Mouse (Mus musculus) splenic B cell, adult 2 months (primary cell): ENCODE measurements at regions not wholly inside any gene's neighbourhood (a gene's known extent, or its start where the extent isn't known, plus 50 kb on each side); places are given as distances from the start of the nearest gene placed in this dataset.
"Not testable (repeated sequence)": the region's sequence is repeated elsewhere in the genome, so short reads cannot be mapped to it uniquely, and the experiment has no call there.

ENCODE experiments used
- DNase-seq: peaks from one replicate; pipeline ENCODE4 v3.0.0-alpha.2; 2011; ENCODE audit warnings: low read depth, low spot score
- H3K27me3 ChIP-seq: 2 replicates; pipeline ENCODE4 v1.6.1; 2012; ENCODE audit warnings: mild to moderate bottlenecking, low read length, moderate library complexity, mixed read lengths; ENCODE audit not compliant: control insufficient read depth, poor library complexity, insufficient read depth, severe bottlenecking
- H3K36me3 ChIP-seq: 2 replicates; pipeline ENCODE4 v1.6.1; 2012; ENCODE audit warnings: mild to moderate bottlenecking, low read length, moderate library complexity, mixed read lengths; ENCODE audit not compliant: control insufficient read depth, poor library complexity, insufficient read depth, severe bottlenecking

DNA sequence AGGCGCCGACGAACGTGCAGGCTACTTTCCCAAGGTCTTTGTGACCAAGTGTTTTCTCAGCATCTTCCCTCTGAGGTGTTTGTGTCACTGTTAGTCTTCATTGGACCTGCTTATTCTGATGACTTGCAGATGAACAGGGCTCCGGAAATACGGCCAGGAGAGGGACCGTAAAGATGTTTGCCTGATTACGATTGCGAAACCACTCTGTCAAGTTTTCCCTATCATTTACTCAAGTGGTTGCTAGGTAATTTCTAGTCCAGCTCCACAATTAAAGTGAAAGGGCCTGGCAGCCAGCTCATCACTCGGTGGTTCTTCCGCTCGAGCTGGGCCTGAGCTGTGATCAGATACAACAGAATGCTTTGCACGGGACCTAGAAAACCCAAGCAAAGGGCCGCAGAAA lies 185.5 kb downstream of the Csl start:
- Histone ChIP-seq H3K36me3 (no peaks in the 10 kb centered on the region), H3K27me3 (no peaks in the 10 kb centered on the region)
- no peak for DNase-seq

- Histone ChIP-seq H3K36me3 (no peaks in the 10 kb centered on the region), H3K27me3 (no peaks in the 10 kb centered on the region)
- no peak for DNase-seq
Observed at GRCm38 (mm10) chr10:99575294-99575693, 184.2 kb downstream of the Csl start.

- no peak for DNase-seq
- Histone ChIP-seq H3K27me3 (no peaks in the 10 kb centered on the region), H3K36me3 (no peaks in the 10 kb centered on the region)
Observed at GRCm38 (mm10) chr10:99576301-99576700, 183.2 kb downstream of the Csl start.

DNA sequence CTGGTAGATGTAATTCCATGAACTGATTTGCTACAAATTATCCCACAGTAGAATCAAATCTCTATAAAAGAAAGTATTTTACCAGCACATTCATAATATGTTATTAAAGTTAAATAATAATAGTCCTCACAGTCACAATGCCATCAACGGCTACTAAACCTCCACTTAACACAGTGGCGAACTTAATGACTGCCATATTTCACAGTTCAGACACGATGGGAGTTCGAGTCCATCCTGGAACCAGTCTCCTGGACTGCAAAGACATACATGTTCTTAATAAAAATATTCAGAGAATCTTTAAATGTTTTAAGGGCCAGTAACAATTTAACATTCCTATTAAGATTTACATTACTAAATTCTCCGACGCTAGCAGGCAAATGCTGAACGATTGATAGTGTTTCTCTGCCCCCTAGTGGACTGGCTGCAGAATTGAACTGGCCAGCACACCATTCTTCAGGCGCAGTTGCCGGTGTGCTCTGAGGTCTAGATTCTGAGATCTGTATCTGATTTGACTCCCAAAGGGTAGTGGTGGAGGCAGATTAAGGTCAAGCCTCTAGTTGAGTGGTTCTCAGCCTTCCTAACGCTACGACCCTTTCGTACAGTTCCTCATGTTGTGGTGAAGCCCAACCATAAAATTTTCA lies 182.3 kb downstream of the Csl start:
- H3K27me3 ChIP-seq: no peaks in the 10 kb centered on the region
- DNase-seq: peak; percentile 80
- H3K36me3 ChIP-seq: no peaks in the 10 kb centered on the region

DNA sequence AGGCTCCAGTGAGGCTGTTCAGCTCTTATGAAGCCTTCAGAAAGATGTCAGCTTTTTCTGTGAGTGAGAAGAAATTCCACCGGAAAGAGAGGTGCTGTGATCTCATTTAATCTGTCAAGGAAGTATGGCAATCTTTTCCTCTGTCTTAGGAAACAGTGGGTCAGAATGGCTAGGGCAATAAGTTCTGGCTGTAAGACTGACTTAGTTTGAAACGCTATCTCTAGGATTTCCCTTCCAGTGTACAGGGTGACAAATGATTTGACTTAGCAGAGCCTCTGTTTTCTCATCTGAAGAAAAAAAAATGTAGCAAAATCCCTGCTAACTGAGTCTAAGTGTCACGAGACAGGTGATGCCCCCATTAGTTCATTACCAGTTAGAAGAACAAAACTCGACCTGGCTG lies 181.1 kb downstream of the Csl start:
- Histone ChIP-seq H3K36me3 (no peaks in the 10 kb centered on the region), H3K27me3 (no peaks in the 10 kb centered on the region)

GRCm38 (mm10) chr10:99580191-99580590 lies 179.3 kb downstream of the Csl start:
- DNase-seq: no peak
- H3K27me3 ChIP-seq: no peaks in the 10 kb centered on the region

More for the DNA sequence above, 181.1 kb downstream of the Csl start:
- DNase-seq: no peak

DNA sequence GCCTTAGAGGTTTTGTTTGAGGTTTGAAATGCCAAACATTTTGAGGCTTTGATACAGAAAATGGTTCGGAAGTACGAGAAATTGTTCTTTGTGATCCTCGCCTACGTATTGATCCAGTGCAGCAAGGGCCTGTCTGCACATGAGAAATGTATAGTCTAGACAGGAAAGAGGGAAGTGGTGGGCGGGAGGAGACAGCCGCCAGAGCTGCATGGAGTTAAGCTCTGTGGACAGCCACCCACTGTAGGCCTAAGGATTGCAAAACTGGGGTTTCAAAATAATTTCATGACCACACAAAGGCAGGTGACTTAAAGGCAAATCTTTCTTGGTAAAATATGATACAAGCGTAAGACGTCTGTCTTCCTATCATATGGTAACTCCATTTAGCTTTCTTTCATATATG lies 178.4 kb downstream of the Csl start:
- DNase-seq: no peak
- no peaks in the 10 kb centered on the region for H3K27me3 ChIP-seq
- no peaks in the 10 kb centered on the region for H3K36me3 ChIP-seq

More at GRCm38 (mm10) chr10:99580191-99580590, 179.3 kb downstream of the Csl start:
- H3K36me3 ChIP-seq: no peaks in the 10 kb centered on the region

GRCm38 (mm10) chr10:99584855-99585254 lies 174.6 kb downstream of the Csl start:
- DNase-seq: no peak
- H3K27me3 ChIP-seq: no peaks in the 10 kb centered on the region
- H3K36me3 ChIP-seq: no peaks in the 10 kb centered on the region

DNA sequence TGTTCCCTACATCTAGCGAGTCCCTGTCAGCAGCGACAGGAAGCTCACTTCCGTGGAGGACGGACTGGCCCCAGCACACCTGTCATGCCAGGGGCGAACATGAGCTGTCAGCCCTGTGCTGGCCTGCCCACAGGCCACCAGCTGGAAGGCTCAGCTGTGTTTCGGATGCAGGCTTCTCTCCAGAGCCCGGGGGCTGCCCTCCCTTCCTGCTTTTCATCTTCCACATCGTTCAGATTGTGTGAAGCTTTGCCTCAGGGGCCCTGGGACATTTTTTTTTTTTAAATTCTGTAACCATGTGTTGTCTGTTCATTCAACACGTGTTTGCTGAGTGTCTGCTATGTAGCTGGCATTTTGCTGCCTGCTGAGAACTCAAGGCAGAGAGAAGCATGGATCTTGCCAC lies 167.2 kb downstream of the Csl start:
- peak; percentile 19 for DNase-seq
- Histone ChIP-seq H3K27me3 (0 out of 2 replicates have a peak, but pooled peaks cover 1% of the 10 kb centered on the region), H3K36me3 (no peaks in the 10 kb centered on the region)

- DNase-seq: no peak
- 0 out of 2 replicates have a peak, but pooled peaks cover 1% of the 10 kb centered on the region for H3K27me3 ChIP-seq
- no peaks in the 10 kb centered on the region for H3K36me3 ChIP-seq
Observed at GRCm38 (mm10) chr10:99595659-99596058, 163.8 kb downstream of the Csl start.

DNA sequence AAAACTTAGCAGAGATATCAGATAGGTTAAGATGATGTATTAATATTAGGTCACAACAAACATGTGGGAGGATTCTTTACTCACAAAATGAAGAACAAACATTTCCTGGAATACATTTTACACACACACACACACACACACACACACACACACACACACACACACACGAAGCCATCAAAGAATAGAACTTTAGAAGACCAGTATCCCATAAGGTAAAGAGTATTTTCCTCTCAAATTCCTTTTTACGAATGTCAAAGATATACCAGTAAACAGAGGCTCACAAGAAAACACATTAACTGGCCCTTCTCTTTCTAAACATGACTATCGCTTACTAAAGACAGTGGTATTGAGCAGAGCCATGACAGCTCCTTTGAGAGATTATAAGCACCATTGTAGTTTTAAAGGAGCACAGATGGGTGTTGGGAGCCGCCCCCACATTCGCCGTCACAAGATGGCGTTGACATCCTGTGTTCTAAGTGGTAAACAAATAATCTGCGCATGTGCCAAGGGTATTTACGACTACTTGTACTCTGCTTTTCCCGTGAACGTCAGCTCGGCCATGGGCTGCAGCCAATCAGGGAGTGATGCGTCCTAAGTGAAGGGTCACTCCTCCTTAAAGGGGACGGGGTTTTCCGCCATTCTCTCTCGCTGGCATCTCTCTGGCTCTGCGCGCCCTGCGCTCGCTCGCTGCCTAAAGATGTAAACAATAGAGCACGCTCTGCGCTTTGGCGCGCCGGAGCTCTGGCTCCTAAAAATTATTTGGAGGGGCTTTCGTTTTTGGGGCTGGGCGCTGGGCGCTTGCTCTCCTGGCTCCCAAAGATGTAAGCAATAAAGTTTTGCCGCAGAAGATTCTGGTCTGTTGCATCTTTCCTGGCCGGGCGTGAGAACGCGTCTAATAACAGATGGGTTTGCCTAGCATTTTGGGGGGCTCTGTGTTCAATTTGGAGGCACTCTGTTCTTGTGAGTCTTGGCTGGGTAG lies 160.0 kb downstream of the Csl start:
- not testable (repeated sequence) for H3K27me3 ChIP-seq, H3K36me3 ChIP-seq
- peak; percentile 68 for DNase-seq

DNA sequence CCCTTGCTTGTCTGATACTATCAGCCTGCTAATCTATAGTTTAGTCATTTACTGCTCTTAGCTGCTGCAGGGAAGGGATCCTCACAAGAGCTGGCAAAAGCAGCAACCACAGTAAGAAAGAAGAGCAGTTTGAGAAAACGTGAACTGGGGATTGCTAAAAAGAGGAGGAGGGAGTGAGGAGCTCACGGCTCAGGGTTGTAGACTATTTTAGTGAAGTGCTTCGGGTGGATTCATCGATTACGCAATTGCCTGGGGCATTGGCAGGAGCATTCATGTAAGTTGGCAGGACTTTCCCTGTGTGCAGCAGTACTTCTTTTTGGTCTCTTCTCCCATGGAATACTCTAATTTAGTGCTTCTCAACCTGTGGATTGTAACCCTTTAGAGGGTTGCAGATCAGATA lies 157.1 kb downstream of the Csl start:
- H3K27me3 ChIP-seq: no peaks in the 10 kb centered on the region
- DNase-seq: no peak

GRCm38 (mm10) chr10:99604172-99604571 lies 155.3 kb downstream of the Csl start:
- no peaks in the 10 kb centered on the region for H3K36me3 ChIP-seq
- no peaks in the 10 kb centered on the region for H3K27me3 ChIP-seq
- DNase-seq: no peak

More for the DNA sequence above, 157.1 kb downstream of the Csl start:
- H3K36me3 ChIP-seq: no peaks in the 10 kb centered on the region

- Histone ChIP-seq H3K27me3 (no peaks in the 10 kb centered on the region), H3K36me3 (no peaks in the 10 kb centered on the region)
- no peak for DNase-seq
Observed at GRCm38 (mm10) chr10:99608477-99608876, 151.0 kb downstream of the Csl start.

DNA sequence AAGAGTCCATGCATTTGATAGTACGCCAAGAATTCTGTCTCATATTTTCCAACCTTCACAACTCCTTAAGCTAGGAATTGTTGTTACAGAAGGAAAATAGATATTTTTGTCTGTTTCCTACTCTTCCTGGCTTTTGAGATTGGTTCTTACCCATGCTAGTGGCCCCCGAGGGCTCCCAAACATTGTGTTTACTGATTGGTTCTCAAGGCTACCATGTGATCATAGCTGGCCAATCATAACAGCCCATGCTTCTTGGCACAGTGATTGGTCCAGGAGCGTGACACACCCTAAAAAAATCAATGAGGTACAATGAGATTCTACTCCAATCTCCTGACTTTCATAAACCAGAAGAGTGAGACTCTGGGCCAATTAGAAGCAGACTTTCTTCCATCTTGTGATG lies 150.0 kb downstream of the Csl start:
- H3K27me3 ChIP-seq: no peaks in the 10 kb centered on the region
- no peak for DNase-seq

More for the DNA sequence above, 150.0 kb downstream of the Csl start:
- H3K36me3 ChIP-seq: no peaks in the 10 kb centered on the region
